Mouse (Mus musculus) MEL (cell line): ENCODE data around the gene 1700001O22Rik. TPM values are rescaled to one million over a fixed set of nuclear protein-coding genes. Genes with fewer than 3 reads are reported as not detected.

Experiments
- DNase-seq: peaks from one replicate; pipeline ENCODE4 v3.0.0; 2011; ENCODE audit warnings: low read depth, low spot score
- H3K27ac ChIP-seq: 2 replicates; pipeline ENCODE4 v1.5.1; 2012; ENCODE audit warnings: low read depth, mild to moderate bottlenecking, control low read depth, low read length, moderate library complexity; ENCODE audit not compliant: control insufficient read depth
- H3K27me3 ChIP-seq, 2 experiments: fragments of 150-350 bp in 1 of 2; sonication (generic) in 1 of 2; 2 replicates each; pipeline ENCODE4 v1.6.1; 2012; ENCODE audit warnings: low read length in 2 of 2, mild to moderate bottlenecking in 2 of 2, improper control_type of control experiment in 1 of 2, moderate library complexity in 1 of 2; ENCODE audit not compliant: insufficient read depth in 2 of 2, control insufficient read depth in 1 of 2
- H3K36me3 ChIP-seq, 2 experiments: 2 replicates each; pipeline ENCODE4 v1.6.1; 2012 to 2014; ENCODE audit warnings: low read length in 2 of 2, improper control_type of control experiment in 1 of 2, inconsistent platforms in 1 of 2, mild to moderate bottlenecking in 1 of 2; ENCODE audit not compliant: insufficient read depth in 2 of 2, control insufficient read depth in 1 of 2
- H3K4me1 ChIP-seq, 2 experiments: fragments of 150-350 bp in 1 of 2; sonication (generic) in 1 of 2; 2 replicates each; pipeline ENCODE4 v1.6.1; 2012; ENCODE audit warnings: low read length in 2 of 2, improper control_type of control experiment in 1 of 2, mild to moderate bottlenecking in 1 of 2; ENCODE audit not compliant: insufficient read depth in 2 of 2, control insufficient read depth in 1 of 2
- H3K4me3 ChIP-seq, 2 experiments: fragments of 150-350 bp in 1 of 2; sonication (generic) in 1 of 2; 2 replicates each; pipeline ENCODE4 v1.5.1; 2012; ENCODE audit warnings: low read depth in 2 of 2, low read length in 2 of 2, mild to moderate bottlenecking in 2 of 2, moderate library complexity in 2 of 2, control low read depth in 1 of 2, improper control_type of control experiment in 1 of 2; ENCODE audit not compliant: control insufficient read depth in 1 of 2, insufficient read depth in 1 of 2
- H3K79me2 ChIP-seq: 2 replicates; pipeline ENCODE4 v1.6.1; 2012; ENCODE audit warnings: mild to moderate bottlenecking, low read length, moderate library complexity; ENCODE audit not compliant: control insufficient read depth, poor library complexity, insufficient read depth
- H3K9ac ChIP-seq: 2 replicates; pipeline ENCODE4 v1.6.1; 2012; ENCODE audit warnings: low read depth, mild to moderate bottlenecking, control low read depth, low read length, moderate library complexity; ENCODE audit not compliant: control insufficient read depth, poor library complexity, severe bottlenecking
- H3K9me3 ChIP-seq: fragments of 150-350 bp; sonication (generic); replicated peaks from 2 replicates; pipeline ENCODE4 v1.6.1; 2012; ENCODE audit warnings: mild to moderate bottlenecking, low read length, improper control_type of control experiment, moderate library complexity; ENCODE audit not compliant: insufficient read depth
- BHLHE40 ChIP-seq: IDR thresholded peaks from 2 replicates; pipeline ENCODE4 v1.6.1; 2012; ENCODE audit warnings: low read depth, mild to moderate bottlenecking, inconsistent platforms, low read length, improper control_type of control experiment, borderline replicate concordance
- ELF1 ChIP-seq: IDR thresholded peaks from 2 replicates; pipeline ENCODE4 v1.6.1; 2014; ENCODE audit warnings: low read depth, mild to moderate bottlenecking, inconsistent platforms, low read length, improper control_type of control experiment, moderate library complexity
- HCFC1 ChIP-seq: IDR thresholded peaks from 2 replicates; pipeline ENCODE4 v1.6.1; 2012; ENCODE audit warnings: low read depth, mild to moderate bottlenecking, inconsistent platforms, low read length, improper control_type of control experiment, moderate library complexity
- MAFK ChIP-seq: IDR thresholded peaks from 2 replicates; pipeline ENCODE4 v1.6.1; 2011; ENCODE audit warnings: low read depth, mild to moderate bottlenecking, low read length, improper control_type of control experiment, borderline replicate concordance
- MEF2A ChIP-seq: IDR thresholded peaks from 2 replicates; pipeline ENCODE4 v1.6.1; 2014; ENCODE audit warnings: low read depth, mild to moderate bottlenecking, inconsistent platforms, low read length, improper control_type of control experiment; ENCODE audit not compliant: poor library complexity, insufficient replicate concordance, severe bottlenecking; ENCODE audit errors: extremely low read depth
- MYC ChIP-seq: IDR thresholded peaks from 2 replicates; pipeline ENCODE4 v1.6.1; 2011; ENCODE audit warnings: low read depth, mild to moderate bottlenecking, low read length, improper control_type of control experiment, moderate library complexity
- NRF1 ChIP-seq: IDR thresholded peaks from 2 replicates; pipeline ENCODE4 v1.6.1; 2014; ENCODE audit warnings: low read depth, mild to moderate bottlenecking, inconsistent platforms, low read length, improper control_type of control experiment, moderate library complexity; ENCODE audit not compliant: poor library complexity, insufficient read depth, severe bottlenecking
- POLR2A ChIP-seq, 2 experiments: IDR thresholded peaks; 2 replicates each; pipeline ENCODE4 v1.6.1; 2011 to 2012; ENCODE audit warnings: low read length in 2 of 2, mild to moderate bottlenecking in 2 of 2, control low read depth in 1 of 2, improper control_type of control experiment in 1 of 2, low read depth in 1 of 2, moderate library complexity in 1 of 2; ENCODE audit not compliant: control insufficient read depth in 1 of 2, insufficient read depth in 1 of 2, poor library complexity in 1 of 2
- RCOR1 ChIP-seq: IDR thresholded peaks from 2 replicates; pipeline ENCODE4 v1.6.1; 2012; ENCODE audit warnings: low read depth, mild to moderate bottlenecking, inconsistent platforms, low read length, improper control_type of control experiment
- USF1 ChIP-seq: IDR thresholded peaks from 2 replicates; pipeline ENCODE4 v1.6.1; 2014; ENCODE audit warnings: low read depth, mild to moderate bottlenecking, inconsistent platforms, low read length, improper control_type of control experiment, moderate library complexity
- polyA plus RNA-seq, 2 experiments: library from polyadenylated mRNA; stranded (reverse) in 1 of 2; unstranded in 1 of 2; fragments of >175 nt in 1 of 2; fragments of >200 nt in 1 of 2; gene quantifications; 2 replicates each; pipeline versions ENCODE4 v1.2.1 to v1.2.4; 2012; ENCODE audit warnings: low replicate concordance in 2 of 2, low read depth in 1 of 2; ENCODE audit not compliant: insufficient read length in 2 of 2, insufficient read depth in 1 of 2, missing spikeins in 1 of 2
- total RNA-seq: library from RNA; depleted of rRNA; stranded (reverse); fragments of 300-350 nt; gene quantifications from 2 replicates; pipeline ENCODE4 v1.2.3, GENCODE M21; 2012

Gene 1700001O22Rik
- total and polyA plus RNA-seq, 3 experiments = 0.50 to 1.8 TPM; not detected in 1

DNA sequence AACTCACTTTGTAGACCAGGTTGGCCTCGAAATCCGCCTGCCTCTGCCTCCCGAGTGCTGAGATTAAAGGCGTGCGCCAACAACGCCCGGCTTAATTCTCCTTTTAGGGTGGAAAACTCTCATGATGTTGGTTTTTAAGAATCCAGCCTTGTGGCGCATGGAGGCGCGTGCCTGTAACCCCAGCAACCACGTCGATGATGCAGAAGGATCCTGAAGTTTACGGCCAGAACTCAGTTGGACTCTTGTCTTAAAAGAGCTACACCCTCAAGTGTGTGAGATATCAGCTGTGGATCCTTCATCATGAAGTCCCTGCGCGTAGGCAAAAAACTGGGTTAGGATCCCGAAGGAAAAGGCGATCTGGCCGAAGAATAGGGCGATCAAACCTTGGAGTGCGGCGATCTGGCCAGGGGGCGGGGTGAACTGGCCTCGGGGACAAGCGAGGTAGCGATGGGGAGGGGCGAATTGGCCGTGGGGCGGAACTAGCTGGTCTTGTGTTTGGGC lies 3.7 kb upstream of the 1700001O22Rik start:
- Histone ChIP-seq H3K79me2 (peaks cover 32% of the 10 kb centered on the region), H3K9me3 (no peaks in the 10 kb centered on the region), H3K4me1 (peaks cover 2 to 9% of the 10 kb centered on the region in 2 experiments; a peak in 3 of 4 replicates), H3K27me3 (no peaks in the 10 kb centered on the region), H3K4me3 (peak overlapping the region; percentile 59 to 93), H3K27ac (no peak overlapping the region), H3K9ac (peak overlapping the region; percentile 56), H3K36me3 (peaks cover 0 to 6% of the 10 kb centered on the region in 2 experiments; a peak in 2 of 4 replicates)
- no peak for TF ChIP-seq MAFK
- TF ChIP-seq BHLHE40 = peak; percentile 66; the same call in 1 of the 2 replicates
- TF ChIP-seq USF1 = peak; percentile 55; the same call in 1 of the 2 replicates
- no peak for DNase-seq

GRCm38 (mm10) chr2:30805983-30806382 lies 2.5 kb upstream of the 1700001O22Rik start:
- TF ChIP-seq NRF1 (no peak), RCOR1 (no peak)
- Histone ChIP-seq H3K79me2 (peaks cover 26% of the 10 kb centered on the region), H3K27me3 (no peaks in the 10 kb centered on the region), H3K36me3 (peaks cover 0 to 6% of the 10 kb centered on the region in 2 experiments; a peak in 2 of 4 replicates), H3K4me3 (no peak overlapping the region), H3K4me1 (peaks cover 2 to 9% of the 10 kb centered on the region in 2 experiments; a peak in 3 of 4 replicates), H3K9me3 (no peaks in the 10 kb centered on the region), H3K9ac (no peak overlapping the region), H3K27ac (no peak overlapping the region)
- DNase-seq = no peak

GRCm38 (mm10) chr2:30801067-30801852 lies 2.2 kb downstream of the 1700001O22Rik start:
- Histone ChIP-seq H3K9ac (no peak overlapping the region), H3K36me3 (no peaks in the 10 kb centered on the region), H3K27ac (no peak overlapping the region), H3K4me1 (no peaks in the 10 kb centered on the region), H3K9me3 (no peaks in the 10 kb centered on the region), H3K79me2 (no peaks in the 10 kb centered on the region), H3K4me3 (no peak overlapping the region), H3K27me3 (no peaks in the 10 kb centered on the region)
- TF ChIP-seq HCFC1 = no peak
- no peak for TF ChIP-seq MYC
- no peak for TF ChIP-seq BHLHE40
- no peak for TF ChIP-seq POLR2A (IDR thresholded peaks at IDR 0.05; ENCODE audit: control insufficient read depth in 1 of 2, insufficient read depth in 1 of 2, low read depth in 1 of 2, low read length in 2 of 2, poor library complexity in 1 of 2)
- TF ChIP-seq MEF2A = no peak
- no peak for TF ChIP-seq ELF1
- no peak for TF ChIP-seq NRF1
- DNase-seq = no peak
